Mouse (Mus musculus) monocyte, adult 5-6 weeks (primary cell): ENCODE data around the gene 4930451I11Rik. TPM values are rescaled to one million over a fixed set of nuclear protein-coding genes. Genes with fewer than 3 reads are reported as not detected.

Source experiments
- ATAC-seq: fragments of 153-309, 156-312 bp; replicated peaks from 2 replicates; pipeline ENCODE4 v1.8.0; 2017; ENCODE audit warnings: mild to moderate bottlenecking; ENCODE audit not compliant: low TSS enrichment, insufficient number of reproducible peaks, severe bottlenecking, poor library complexity, low FRiP score
- total RNA-seq: library from RNA; stranded (forward); fragments of 200-1000, 200-491, 200-594 nt; gene quantifications from 3 replicates; pipeline ENCODE4 v1.2.3, GENCODE M21; 2017

Gene 4930451I11Rik
- total RNA-seq, 1 experiment from 2014 or later, result not detected

GRCm38 (mm10) chr7:126847116-126847420, 15.6 kb upstream of the 4930451I11Rik start, which contains the start of gene Doc2a:
Gene Doc2a, plus strand, starts transcription at chr7:126847416.
- ATAC-seq, result no peak

- ATAC-seq, result no peak
These were observed 14.1 kb upstream of the 4930451I11Rik start for GRCm38 (mm10) chr7:126845516-126845915.

GRCm38 (mm10) chr7:126843276-126843675, 11.8 kb upstream of the 4930451I11Rik start:
- no peak for ATAC-seq

GRCm38 (mm10) chr7:126833294-126833693, 1.9 kb upstream of the 4930451I11Rik start:
- no peak for ATAC-seq

- peak; percentile 88 for ATAC-seq
These were observed 678 bp upstream of the 4930451I11Rik start for GRCm38 (mm10) chr7:126832036-126832598.

GRCm38 (mm10) chr7:126825952-126826351, 5.5 kb downstream of the 4930451I11Rik start:
- no peak for ATAC-seq

- no peak for ATAC-seq
These were observed 6.0 kb downstream of the 4930451I11Rik start for GRCm38 (mm10) chr7:126825403-126825802.

- ATAC-seq, result no peak
These were observed 7.5 kb downstream of the 4930451I11Rik start for GRCm38 (mm10) chr7:126823940-126824339.

GRCm38 (mm10) chr7:126823202-126823711, 8.2 kb downstream of the 4930451I11Rik start:
- no peak for ATAC-seq

GRCm38 (mm10) chr7:126822741-126823140, 8.7 kb downstream of the 4930451I11Rik start:
- no peak for ATAC-seq

GRCm38 (mm10) chr7:126821835-126822511, 9.5 kb downstream of the 4930451I11Rik start:
- peak; percentile 89 for ATAC-seq

GRCm38 (mm10) chr7:126818818-126819217, 12.6 kb downstream of the 4930451I11Rik start:
- no peak for ATAC-seq

- ATAC-seq, result no peak
These were observed 13.8 kb downstream of the 4930451I11Rik start for GRCm38 (mm10) chr7:126817595-126817994.

- ATAC-seq, result no peak
These were observed 14.9 kb downstream of the 4930451I11Rik start for GRCm38 (mm10) chr7:126816494-126816893.

- no peak for ATAC-seq
These were observed 15.7 kb downstream of the 4930451I11Rik start for GRCm38 (mm10) chr7:126815726-126816222.

GRCm38 (mm10) chr7:126809723-126810369, 21.6 kb downstream of the 4930451I11Rik start:
- ATAC-seq, result no peak

GRCm38 (mm10) chr7:126808703-126809455, 22.6 kb downstream of the 4930451I11Rik start:
- peak; percentile 69 for ATAC-seq

- no peak for ATAC-seq
These were observed 24.0 kb downstream of the 4930451I11Rik start for GRCm38 (mm10) chr7:126807405-126807804.

GRCm38 (mm10) chr7:126806956-126807355, 24.5 kb downstream of the 4930451I11Rik start:
- ATAC-seq, result no peak
